ENCODE assay signal across 24 mouse cellular contexts in the genomic region with DNA sequence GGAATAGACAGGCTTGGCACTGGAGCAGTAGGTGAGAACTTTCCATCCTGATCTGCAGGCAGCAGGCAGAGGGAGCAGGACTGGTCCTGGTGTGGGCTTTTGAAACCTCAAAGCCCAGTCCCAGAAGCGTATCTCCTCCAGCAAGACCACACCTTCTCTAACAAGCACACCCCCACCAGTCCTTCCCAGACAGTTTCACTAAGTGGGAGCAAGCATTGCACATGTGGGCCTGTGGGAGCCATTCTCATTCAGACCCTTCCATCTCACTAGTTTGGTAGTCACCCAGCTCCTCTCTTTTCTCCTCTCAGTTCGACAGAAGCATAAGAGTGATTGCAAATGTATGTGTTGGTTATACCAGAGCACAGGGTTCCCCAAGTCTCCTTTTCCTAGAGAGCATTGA. TPM values are rescaled to one million over a fixed set of nuclear protein-coding genes. Genes with fewer than 3 reads are reported as not detected.
DNase-seq lines count a peak whose midpoint lies in the region; ATAC-seq and TF ChIP-seq lines count a peak whose summit lies in the region.
"Had no signal": no experiment of that assay in that cellular context is flagged by ENCODE, and none has a peak within 500 bp of the region (broad histone marks: within the 10 kb centered on the region; RNA-seq: fewer than 3 reads in every experiment).

No protein-coding gene starts in this region.

- H3K27ac ChIP-seq in intestine, embryonic 14.5 days (ENCODE audit: low read depth), result peak overlapping the region; percentile 25
- no peak overlapping the region for H3K27ac ChIP-seq in intestine, postnatal 0 days (ENCODE audit: low read depth, low read length)
- H3K27ac ChIP-seq: embryonic facial prominence, embryonic 15.5 days; forebrain, embryonic 10.5 days; heart, embryonic 13.5 days; hindbrain, embryonic 12.5 days; hindbrain, postnatal 0 days had no signal

- whole genome bisulfite sequencing in intestine, embryonic 14.5 days, result 77% methylated on average over 2 of the region's 2 CpGs
- 72% methylated on average over 2 of the region's 2 CpGs for WGBS in intestine, postnatal 0 days

- no peaks in the 10 kb centered on the region for H3K9me3 ChIP-seq in intestine, embryonic 14.5 days (ENCODE audit: control insufficient read depth, low read length)
- no peaks in the 10 kb centered on the region for H3K9me3 ChIP-seq in intestine, postnatal 0 days (ENCODE audit: control insufficient read depth)
- H3K9me3 ChIP-seq in megakaryocyte, embryonic 14.5 days, result no peaks in the 10 kb centered on the region
- H3K9me3 ChIP-seq: embryonic facial prominence, embryonic 15.5 days; forebrain, embryonic 10.5 days; G1E; heart, embryonic 13.5 days; hindbrain, embryonic 12.5 days had no signal

- H3K36me3 ChIP-seq in intestine, embryonic 14.5 days (ENCODE audit: control insufficient read depth, insufficient read depth, low read length), result 0 out of 2 replicates have a peak, but pooled peaks cover 5% of the 10 kb centered on the region
- H3K36me3 ChIP-seq in intestine, postnatal 0 days (ENCODE audit: control insufficient read depth, insufficient read depth), result no peaks in the 10 kb centered on the region
- H3K36me3 ChIP-seq in megakaryocyte, embryonic 14.5 days (replicated peaks; ENCODE audit: low read length), result peaks cover 74% of the 10 kb centered on the region
- H3K36me3 ChIP-seq: embryonic facial prominence, embryonic 15.5 days; heart, embryonic 13.5 days; hindbrain, embryonic 12.5 days had no signal

- no peak for TF ChIP-seq CTCF in intestine, postnatal 0 days (IDR thresholded peaks at IDR 0.05; ENCODE audit: low read depth)

- H3K27me3 ChIP-seq in intestine, embryonic 14.5 days (replicated peaks; ENCODE audit: control insufficient read depth, insufficient read depth, low read length), result no peaks in the 10 kb centered on the region
- H3K27me3 ChIP-seq in intestine, postnatal 0 days (replicated peaks; ENCODE audit: control insufficient read depth, insufficient read depth, low read length), result no peaks in the 10 kb centered on the region
- no peaks in the 10 kb centered on the region for H3K27me3 ChIP-seq in megakaryocyte, embryonic 14.5 days (replicated peaks)
- H3K27me3 ChIP-seq: embryonic facial prominence, embryonic 15.5 days; heart, embryonic 13.5 days; hindbrain, embryonic 12.5 days had no signal

- DNase-seq in intestine, embryonic 14.5 days (ENCODE audit: low spot score), result no peak
- DNase-seq in ES-CJ7 (ENCODE audit: low read depth, low spot score), result peak; percentile 25
- DNase-seq in layer of hippocampus, adult 8-10 months (ENCODE audit: low spot score in 2 of 2), result no peak
- DNase-seq in gastrocnemius, postnatal 36 days, result no peak
- no peak for DNase-seq in gastrocnemius, postnatal 25 days
- DNase-seq: adrenal gland, adult 2 months; adrenal gland, postnatal 25 days; cerebellum, adult 18-20 months; cerebellum, postnatal 10 days; embryo, embryonic 11 days; gastrocnemius, postnatal 10 days; heart, postnatal 4 days; kidney, adult 18-20 months had no signal

- ATAC-seq in intestine, embryonic 14.5 days (replicated peaks; ENCODE audit: low FRiP score, low TSS enrichment, low read depth), result no peak
- no peak for ATAC-seq in intestine, postnatal 0 days
- 0 out of 2 replicates have a peak, but pooled peaks have one; percentile 15 for ATAC-seq in common myeloid progenitor, adult 5-6 weeks (replicated peaks; ENCODE audit: low read depth, poor library complexity, severe bottlenecking)
- ATAC-seq: forebrain, embryonic 14.5 days; hindbrain, postnatal 0 days had no signal

- no peak overlapping the region for H3K4me2 ChIP-seq in intestine, embryonic 14.5 days (ENCODE audit: low read length)
- H3K4me2 ChIP-seq in intestine, postnatal 0 days (replicated peaks; ENCODE audit: low read depth), result no peak overlapping the region
- H3K4me2 ChIP-seq: embryonic facial prominence, embryonic 15.5 days; heart, embryonic 13.5 days; hindbrain, embryonic 12.5 days had no signal

- no peak overlapping the region for H3K9ac ChIP-seq in intestine, embryonic 14.5 days (ENCODE audit: low read length)
- no peak overlapping the region for H3K9ac ChIP-seq in intestine, postnatal 0 days (ENCODE audit: low read depth, low read length)
- H3K9ac ChIP-seq: embryonic facial prominence, embryonic 15.5 days; heart, embryonic 13.5 days; hindbrain, embryonic 12.5 days had no signal

- H3K4me3 ChIP-seq in intestine, embryonic 14.5 days (ENCODE audit: low read depth, low read length), result no peak overlapping the region
- H3K4me3 ChIP-seq in intestine, postnatal 0 days (ENCODE audit: low read depth, low read length), result no peak overlapping the region
- H3K4me3 ChIP-seq in megakaryocyte, embryonic 14.5 days (replicated peaks), result peak overlapping the region; percentile 55
- H3K4me3 ChIP-seq: embryonic facial prominence, embryonic 15.5 days; erythroblast, embryonic 14.5 days; forebrain, embryonic 10.5 days; heart, embryonic 13.5 days; hindbrain, embryonic 12.5 days had no signal

- intact Hi-C loops in gastrocnemius, postnatal 36 days (cut with DNase I), result no loop called here

- no peaks in the 10 kb centered on the region; the same call in 1 of the 2 replicates for H3K4me1 ChIP-seq in intestine, embryonic 14.5 days (replicated peaks; ENCODE audit: control insufficient read depth, insufficient read depth, low read length)
- peaks cover 3% of the 10 kb centered on the region; the same call in 1 of the 2 replicates for H3K4me1 ChIP-seq in intestine, postnatal 0 days (replicated peaks; ENCODE audit: control insufficient read depth, insufficient read depth, low read length)
- peaks cover 78% of the 10 kb centered on the region for H3K4me1 ChIP-seq in megakaryocyte, embryonic 14.5 days

RNA-seq across cellular contexts. Expression of a gene that starts 5.6 kb away (rescaled TPM):
- 51.2 and 52.5 TPM in 2 replicates for polyA plus RNA-seq in intestine, embryonic 14.5 days (2014; fragmentation: Nextera tagmentation; extraction: Ambion mirVana)
- 30.9 and 32.8 TPM in 2 replicates for polyA plus RNA-seq in intestine, postnatal 0 days (2015; fragmentation: Nextera tagmentation; extraction: Ambion mirVana)
- 103 and 133 TPM in 2 replicates for total RNA-seq in common myeloid progenitor, adult 5-6 weeks (2017)
- polyA plus RNA-seq in megakaryocyte, embryonic 14.5 days (2012; ENCODE audit: insufficient read depth, low replicate concordance), result 7.4 and 19.0 TPM in 2 replicates
- total RNA-seq in layer of hippocampus, adult 8-10 months (2022), result 10 to 100 TPM; 50.8 to 56.7 (median 53.6) TPM
- total RNA-seq in gastrocnemius, postnatal 36 days (2021), result 10 to 100 TPM; 17.8 to 18.8 TPM
- total RNA-seq in gastrocnemius, postnatal 25 days (2021), result 10 to 100 TPM; 18.4 to 19.3 TPM
